Mouse (Mus musculus) small intestine, adult 2 months (tissue): ENCODE measurements around the gene Rmi1.

Experiments used
- CTCF ChIP-seq: fragments of 200-500 bp; IDR thresholded peaks from 2 replicates; pipeline ENCODE4 v1.5.1; 2012; ENCODE audit warnings: low read depth, mild to moderate bottlenecking, control low read depth, inconsistent platforms, low read length, moderate library complexity, mixed read lengths; ENCODE audit not compliant: insufficient replicate concordance, insufficient read length; ENCODE audit errors: extremely low read depth
- POLR2A ChIP-seq: fragments of 200-500 bp; IDR thresholded peaks from 2 replicates; pipeline ENCODE4 v1.6.1; 2012; ENCODE audit warnings: low read depth, mild to moderate bottlenecking, control low read depth, inconsistent platforms, low read length, moderate library complexity

- TF ChIP-seq CTCF (no peak), POLR2A (no peak)
Measured at GRCm38 (mm10) chr13:58388379-58388778, 13.7 kb upstream of the Rmi1 start.
